17 mouse cellular contexts compared by ENCODE assay signal in the genomic region with DNA sequence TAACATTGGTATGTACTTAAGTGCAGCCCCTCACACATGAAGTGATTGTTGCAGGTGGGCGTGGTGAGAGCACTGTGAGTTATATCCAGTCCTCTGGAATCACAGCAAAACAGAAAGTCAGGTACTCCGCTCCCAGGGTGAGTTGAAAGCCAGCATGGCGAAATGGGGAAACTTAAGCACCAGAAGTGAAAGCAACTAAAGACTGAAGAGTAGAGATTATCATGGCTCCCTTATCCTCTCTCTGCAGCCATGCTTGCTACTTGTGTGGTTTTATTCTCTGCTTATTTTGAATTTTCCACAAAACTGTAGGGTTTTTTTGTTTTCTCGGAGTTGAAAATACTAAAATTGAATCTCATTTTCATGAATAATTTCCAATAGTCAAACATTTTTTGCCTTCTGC. TPM values are rescaled to one million over a fixed set of nuclear protein-coding genes. Genes with fewer than 3 reads are reported as not detected.
"Had no signal": no experiment of that assay in that cellular context is flagged by ENCODE, and none has a peak within 500 bp of the region (broad histone marks: within the 10 kb centered on the region; RNA-seq: fewer than 3 reads in every experiment).

No protein-coding gene starts in this region.

- H3K27me3 ChIP-seq: neural tube, embryonic 12.5 days; neural tube, embryonic 13.5 days; neural tube, embryonic 15.5 days; stomach, embryonic 15.5 days had no signal

- DNase-seq: retina, postnatal 1 day; right cerebral cortex, adult 18-20 months; right cerebral cortex, postnatal 14 days; right cerebral cortex, postnatal 25 days; right cerebral cortex, postnatal 4 days; spleen, adult 18-20 months; thymus, adult 18-20 months; thymus, postnatal 14 days; thymus, postnatal 25 days; thymus, postnatal 36 days; thymus, postnatal 4 days had no signal

- H3K4me1 ChIP-seq: neural tube, embryonic 12.5 days; neural tube, embryonic 13.5 days; neural tube, embryonic 15.5 days; stomach, embryonic 15.5 days had no signal

- H3K36me3 ChIP-seq: neural tube, embryonic 12.5 days; neural tube, embryonic 13.5 days; neural tube, embryonic 15.5 days; stomach, embryonic 15.5 days had no signal

- H3K4me3 ChIP-seq: neural tube, embryonic 12.5 days; neural tube, embryonic 13.5 days; neural tube, embryonic 15.5 days; stomach, embryonic 15.5 days had no signal

- H3K27ac ChIP-seq: neural tube, embryonic 12.5 days; neural tube, embryonic 13.5 days; neural tube, embryonic 15.5 days; stomach, embryonic 15.5 days; stomach, postnatal 0 days had no signal

RNA-seq across cellular contexts. Expression of a gene that starts 51.2 kb away (rescaled TPM):
- total RNA-seq: neutrophil, adult 5-6 weeks had no signal
